Mouse (Mus musculus) ES-E14 (cell line): ENCODE results near the gene Als2cl. TPM values are rescaled to one million over a fixed set of nuclear protein-coding genes. Genes with fewer than 3 reads are reported as not detected.

Source experiments
- DNase-seq: peaks from one replicate; pipeline ENCODE4 v3.0.0-alpha.2; 2013; ENCODE audit warnings: low read depth, low spot score
- H3K27ac ChIP-seq: 2 replicates; pipeline ENCODE4 v1.5.1; 2012; ENCODE audit warnings: low read depth, mild to moderate bottlenecking, low read length, moderate library complexity, mixed read lengths; ENCODE audit not compliant: poor library complexity, insufficient read depth, severe bottlenecking
- H3K36me3 ChIP-seq: 2 replicates; pipeline ENCODE4 v1.6.1; 2012; ENCODE audit warnings: mild to moderate bottlenecking, low read length, moderate library complexity, mixed read lengths; ENCODE audit not compliant: control insufficient read depth, poor library complexity, insufficient read depth, severe bottlenecking
- H3K4me1 ChIP-seq, 2 experiments: fragments of 150-350 bp in 1 of 2; sonication (generic) in 1 of 2; 2 replicates each; pipeline ENCODE4 v1.6.1; 2012; ENCODE audit warnings: low read length in 2 of 2, mild to moderate bottlenecking in 1 of 2, mixed read lengths in 1 of 2; ENCODE audit not compliant: control insufficient read depth in 2 of 2, insufficient read depth in 2 of 2, poor library complexity in 1 of 2
- H3K4me3 ChIP-seq, 2 experiments: fragments of 150-350 bp in 1 of 2; sonication (generic) in 1 of 2; 2 replicates each; pipeline ENCODE4 v1.5.1; 2012; ENCODE audit warnings: low read length in 2 of 2, low read depth in 1 of 2, mild to moderate bottlenecking in 1 of 2, mixed read lengths in 1 of 2; ENCODE audit not compliant: insufficient read depth in 1 of 2, poor library complexity in 1 of 2, severe bottlenecking in 1 of 2
- H3K9ac ChIP-seq: 2 replicates; pipeline ENCODE4 v1.6.1; 2012; ENCODE audit warnings: low read depth, mild to moderate bottlenecking, low read length, mixed read lengths; ENCODE audit not compliant: poor library complexity, insufficient read depth, severe bottlenecking
- H3K9me3 ChIP-seq: fragments of 150-350 bp; sonication (generic); 2 replicates; pipeline ENCODE4 v1.6.1; 2012; ENCODE audit warnings: low read depth, mild to moderate bottlenecking, low read length; ENCODE audit not compliant: control insufficient read depth, insufficient read depth
- CHD2 ChIP-seq: IDR thresholded peaks from 2 replicates; pipeline ENCODE4 v1.6.1; 2014; ENCODE audit warnings: mild to moderate bottlenecking, low read depth, low read length, inconsistent platforms
- HCFC1 ChIP-seq: IDR thresholded peaks from 2 replicates; pipeline ENCODE4 v1.6.1; 2012; ENCODE audit warnings: low read length, inconsistent platforms, borderline replicate concordance; ENCODE audit not compliant: insufficient read depth
- MAFK ChIP-seq: IDR thresholded peaks from 2 replicates; pipeline ENCODE4 v1.6.1; 2014; ENCODE audit warnings: mild to moderate bottlenecking, low read depth, low read length, inconsistent platforms; ENCODE audit not compliant: insufficient read depth
- ZC3H11A ChIP-seq: IDR thresholded peaks from 2 replicates; pipeline ENCODE4 v1.6.1; 2012; ENCODE audit warnings: low read depth, mild to moderate bottlenecking, inconsistent platforms, low read length, borderline replicate concordance
- ZNF384 ChIP-seq: IDR thresholded peaks from 2 replicates; pipeline ENCODE4 v1.6.1; 2012; ENCODE audit warnings: low read depth, low read length, inconsistent platforms
- in situ Hi-C, 2 experiments: fragments of 600-800 bp; cut with MboI; formaldehyde crosslinking; loops; one replicate each; pipeline ENCODE4 v1.15.1; 2025; ENCODE audit warnings: low sequenced_read_pairs in 2 of 2, inconsistent platforms in 1 of 2; ENCODE audit not compliant: unreplicated experiment in 2 of 2
- total RNA-seq: library from RNA; depleted of rRNA; stranded (reverse); fragments of 300-350 nt; gene quantifications from 2 replicates; pipeline ENCODE4 v1.2.3, GENCODE M21; 2012

Gene Als2cl
- total RNA-seq, 1 experiment: 13.0 TPM

DNA sequence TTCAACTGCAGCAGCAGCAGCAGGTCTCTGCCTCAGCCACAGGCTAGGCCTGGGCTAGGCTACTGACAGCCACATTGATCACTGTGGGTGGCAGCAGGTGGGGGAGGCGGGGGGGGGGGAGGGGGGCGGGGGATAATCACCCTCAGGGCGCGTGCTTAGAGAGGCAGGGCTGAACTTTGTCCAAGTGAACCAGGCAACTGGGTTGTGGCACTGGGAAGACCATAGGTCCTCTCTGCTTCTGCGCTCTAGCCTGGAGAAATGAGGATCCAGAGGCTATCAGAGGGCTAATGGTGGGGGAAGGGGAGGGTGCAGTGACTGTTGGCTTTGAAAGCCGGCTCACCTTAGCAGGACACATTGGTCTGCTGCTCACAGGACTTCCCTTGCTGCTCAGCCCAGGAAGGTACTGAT, 4.4 kb upstream of the Als2cl start:
- no peak for DNase-seq
- TF ChIP-seq HCFC1 (no peak), ZC3H11A (no peak), CHD2 (no peak), ZNF384 (no peak), MAFK (no peak)
- H3K9ac ChIP-seq: no peak overlapping the region
- H3K9me3 ChIP-seq: no peaks in the 10 kb centered on the region
- H3K27ac ChIP-seq: no peak overlapping the region
- no peak overlapping the region for H3K4me3 ChIP-seq
- peaks cover 0 to 15% of the 10 kb centered on the region in 2 experiments; a peak in 1 of 4 replicates for H3K4me1 ChIP-seq
- in situ Hi-C loops: loop anchor here in 1 of 2 experiments (10.0 kb wide), 1 partner anchor 160 kb away; no protein-coding TSS in a partner anchor
- no peaks in the 10 kb centered on the region for H3K36me3 ChIP-seq

DNA sequence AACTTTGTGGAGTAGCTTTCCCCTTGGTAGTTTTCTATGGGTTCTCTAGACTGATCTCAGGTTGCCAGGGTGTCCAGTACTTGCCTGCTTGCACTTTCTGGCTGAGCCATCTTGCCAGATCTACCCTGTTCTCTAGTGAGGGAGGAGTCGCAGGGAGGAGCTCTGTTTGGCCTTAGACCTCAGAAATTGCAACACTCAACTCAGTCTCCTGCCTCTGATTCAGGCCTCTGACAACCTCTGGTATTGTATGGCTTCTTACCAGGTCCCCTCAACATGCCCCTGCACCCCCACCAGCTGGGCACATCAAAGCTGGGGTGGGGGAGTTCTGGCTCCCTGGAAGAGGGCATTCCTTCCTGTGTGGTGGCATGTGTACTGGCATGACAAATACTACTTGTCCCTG, 2.3 kb upstream of the Als2cl start:
- in situ Hi-C loops: loop anchor here in 1 of 2 experiments (10.0 kb wide), 1 partner anchor 163 kb away; no protein-coding TSS in a partner anchor
- TF ChIP-seq HCFC1: no peak
- no peak for TF ChIP-seq ZC3H11A
- no peak for TF ChIP-seq MAFK
- TF ChIP-seq ZNF384: no peak
- TF ChIP-seq CHD2: no peak
- H3K36me3 ChIP-seq: no peaks in the 10 kb centered on the region
- H3K27ac ChIP-seq: no peak overlapping the region
- H3K9me3 ChIP-seq: no peaks in the 10 kb centered on the region
- no peak overlapping the region for H3K9ac ChIP-seq
- peaks cover 0 to 31% of the 10 kb centered on the region in 2 experiments; a peak in 3 of 4 replicates for H3K4me1 ChIP-seq
- no peak for DNase-seq
- no peak overlapping the region for H3K4me3 ChIP-seq

DNA sequence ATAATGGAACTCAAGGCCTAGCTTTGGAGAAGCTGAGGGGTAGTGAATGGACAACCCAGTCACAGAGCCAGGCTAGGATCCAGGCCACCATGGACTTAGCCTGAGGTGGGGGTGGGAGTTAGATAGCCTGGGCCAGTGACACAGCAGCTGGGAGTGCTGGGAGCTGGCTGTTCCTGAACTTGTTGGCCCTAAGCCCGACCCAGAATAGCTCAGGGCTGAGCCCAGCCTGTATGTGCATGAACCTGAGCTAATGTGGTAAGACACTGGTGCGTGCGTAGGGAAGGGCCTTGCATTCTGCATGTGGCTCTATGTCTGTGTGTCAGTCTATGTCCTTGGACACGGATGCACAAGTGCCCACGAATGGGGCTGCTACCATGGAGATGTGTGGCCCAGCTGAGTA, 1.8 kb upstream of the Als2cl start:
- Histone ChIP-seq H3K4me3 (no peak overlapping the region), H3K27ac (no peak overlapping the region), H3K9me3 (no peaks in the 10 kb centered on the region), H3K4me1 (peaks cover 0 to 31% of the 10 kb centered on the region in 2 experiments; a peak in 3 of 4 replicates), H3K36me3 (no peaks in the 10 kb centered on the region), H3K9ac (no peak overlapping the region)
- in situ Hi-C loops: loop anchor here in 1 of 2 experiments (10.0 kb wide), 1 partner anchor 163 kb away; no protein-coding TSS in a partner anchor
- DNase-seq: no peak
- TF ChIP-seq MAFK (no peak), ZC3H11A (no peak), ZNF384 (no peak)

DNA sequence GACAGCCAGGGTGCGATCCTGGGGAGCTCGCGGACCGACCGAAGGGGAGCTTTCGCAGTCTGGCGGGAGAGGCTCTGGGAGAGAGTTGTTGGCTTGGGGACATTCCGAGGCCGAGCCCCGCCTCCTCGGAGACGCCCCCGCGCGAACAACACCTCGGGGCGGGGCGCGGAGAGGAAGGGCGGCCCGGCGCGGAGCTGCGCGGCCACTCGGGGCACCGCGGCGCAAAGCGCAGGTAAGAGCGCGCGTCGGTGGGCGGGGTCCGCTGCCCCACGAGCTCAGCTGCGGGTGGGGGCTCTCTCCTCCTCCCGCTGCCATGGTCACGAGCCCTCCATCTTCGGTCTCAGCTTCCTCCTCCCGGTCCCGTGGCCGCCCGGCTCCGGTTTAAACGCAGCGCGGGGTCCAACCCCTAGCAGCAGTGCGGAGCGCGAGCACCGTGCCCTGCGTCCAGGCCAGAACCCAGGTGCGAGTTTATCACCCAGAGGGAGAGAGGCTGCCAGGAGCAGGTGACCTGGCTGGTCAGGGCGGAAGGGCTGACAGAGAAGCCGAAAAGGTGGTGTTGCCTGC, 410 bp downstream of the Als2cl start, which contains the start of gene Tmie:
Tmie (minus strand) TSS at position 116 of the 564 bp plus-strand sequence.
- TF ChIP-seq ZNF384 (no peak), ZC3H11A (no peak), HCFC1 (no peak), MAFK (no peak), CHD2 (no peak)
- H3K4me3 ChIP-seq: peak within 1 kb of the TSS; percentile 63 to 76
- H3K27ac ChIP-seq: no peak within 1 kb of the TSS
- H3K36me3 ChIP-seq: peaks cover 4% of the 10 kb centered on the region; the same call in 1 of the 2 replicates
- peak within 1 kb of the TSS; percentile 42 for H3K9ac ChIP-seq
- H3K4me1 ChIP-seq: peaks cover 0 to 23% of the 10 kb centered on the region in 2 experiments; a peak in 3 of 4 replicates
- no peaks in the 10 kb centered on the region for H3K9me3 ChIP-seq
- no peak for DNase-seq
- in situ Hi-C loops: loop anchor here in 1 of 2 experiments (10.0 kb wide), 1 partner anchor 165 kb away; no protein-coding TSS in a partner anchor

DNA sequence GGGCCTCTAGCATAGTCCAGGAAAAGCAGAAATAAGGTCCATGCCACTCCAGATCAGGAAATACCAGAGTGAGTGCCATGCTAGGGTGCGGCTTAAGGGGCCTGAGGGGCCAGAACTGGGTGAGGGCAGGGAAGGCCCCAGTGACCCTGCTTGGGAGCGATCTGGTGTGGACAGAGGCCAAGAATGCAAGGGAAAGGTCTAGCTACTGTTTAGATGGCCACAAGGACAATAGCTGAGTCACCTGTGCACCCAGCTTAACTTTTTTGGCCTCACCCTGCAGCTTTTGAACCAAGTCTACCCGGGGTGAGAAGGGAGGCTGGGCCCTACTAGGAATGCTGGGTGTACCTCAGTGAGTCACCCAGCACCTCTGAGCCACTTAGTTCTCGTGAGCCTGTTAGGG, 1.1 kb downstream of the Als2cl start:
- TF ChIP-seq ZNF384: no peak
- TF ChIP-seq MAFK: no peak
- no peak for TF ChIP-seq ZC3H11A
- TF ChIP-seq HCFC1: no peak
- TF ChIP-seq CHD2: no peak
- peak overlapping the region; percentile 42; the same call in 1 of the 2 replicates for H3K9ac ChIP-seq
- no peaks in the 10 kb centered on the region for H3K9me3 ChIP-seq
- H3K4me1 ChIP-seq: peaks cover 0 to 18% of the 10 kb centered on the region in 2 experiments; a peak in 3 of 4 replicates
- no peak for DNase-seq
- peak overlapping the region; percentile 63 to 76 for H3K4me3 ChIP-seq
- in situ Hi-C loops: no loop called here
- H3K27ac ChIP-seq: no peak overlapping the region
- peaks cover 4% of the 10 kb centered on the region; the same call in 1 of the 2 replicates for H3K36me3 ChIP-seq
